Mouse (Mus musculus) embryo, embryonic 9.5 days (tissue): ENCODE results near the gene Eif2b5.

Source experiments
- DNase-seq: peaks from one replicate; pipeline ENCODE4 v3.0.0-alpha.2; 2017; ENCODE audit errors: extremely low spot score

The Eif2b5 gene

GRCm38 (mm10) chr16:20489233-20489632, 9.4 kb upstream of the Eif2b5 start:
- no peak for DNase-seq

- DNase-seq = no peak
These were observed 8.0 kb upstream of the Eif2b5 start for GRCm38 (mm10) chr16:20490581-20490980.

GRCm38 (mm10) chr16:20491301-20491700, 7.3 kb upstream of the Eif2b5 start:
- no peak for DNase-seq

GRCm38 (mm10) chr16:20493452-20493851, 5.2 kb upstream of the Eif2b5 start:
- no peak for DNase-seq

- DNase-seq = peak; percentile 69
These were observed 1.7 kb upstream of the Eif2b5 start for GRCm38 (mm10) chr16:20496671-20497600.

- DNase-seq = no peak
These were observed 489 bp upstream of the Eif2b5 start for GRCm38 (mm10) chr16:20497980-20498676.

GRCm38 (mm10) chr16:20506000-20506399, 7.4 kb downstream of the Eif2b5 start:
- DNase-seq = no peak

- peak; percentile 29 for DNase-seq
These were observed 10.7 kb downstream of the Eif2b5 start for GRCm38 (mm10) chr16:20509349-20509748.

GRCm38 (mm10) chr16:20511277-20511847, 12.7 kb downstream of the Eif2b5 start:
- DNase-seq = no peak

GRCm38 (mm10) chr16:20516032-20516431, 17.4 kb downstream of the Eif2b5 start:
- no peak for DNase-seq

- peak; percentile 90 for DNase-seq
These were observed 18.1 kb downstream of the Eif2b5 start, which contains the start of gene Dvl3 for GRCm38 (mm10) chr16:20516726-20517201. Dvl3 (plus strand) TSS chr16:20516982.

GRCm38 (mm10) chr16:20517216-20517615, 18.6 kb downstream of the Eif2b5 start:
- no peak for DNase-seq

- peak; percentile 72 for DNase-seq
These were observed 19.2 kb downstream of the Eif2b5 start for GRCm38 (mm10) chr16:20517701-20518374.

GRCm38 (mm10) chr16:20523886-20524285, 25.3 kb downstream of the Eif2b5 start:
- no peak for DNase-seq

- no peak for DNase-seq
These were observed 30.2 kb downstream of the Eif2b5 start for GRCm38 (mm10) chr16:20528779-20529178.

GRCm38 (mm10) chr16:20529375-20529774, 30.8 kb downstream of the Eif2b5 start:
- no peak for DNase-seq

GRCm38 (mm10) chr16:20530941-20531340, 32.3 kb downstream of the Eif2b5 start:
- DNase-seq = no peak

GRCm38 (mm10) chr16:20534617-20535295, 36.1 kb downstream of the Eif2b5 start:
- no peak for DNase-seq

GRCm38 (mm10) chr16:20535296-20536080, 36.9 kb downstream of the Eif2b5 start, which contains the start of gene Ap2m1:
Ap2m1 (plus strand) TSS chr16:20535478.
- DNase-seq = peak; percentile 95

GRCm38 (mm10) chr16:20536081-20536665, 37.6 kb downstream of the Eif2b5 start:
- DNase-seq = no peak
